Mouse (Mus musculus): ENCODE data around the gene Gm6401. TPM values are rescaled to one million over a fixed set of nuclear protein-coding genes. Genes with fewer than 3 reads are reported as not detected.
"Not testable (repeated sequence)": the region's sequence is repeated elsewhere in the genome, so short reads cannot be mapped to it uniquely, and the experiment has no call there.

The Gm6401 gene
- not detected for polyA plus RNA-seq (2012; fragmentation: generic; extraction: Trizol)

DNA sequence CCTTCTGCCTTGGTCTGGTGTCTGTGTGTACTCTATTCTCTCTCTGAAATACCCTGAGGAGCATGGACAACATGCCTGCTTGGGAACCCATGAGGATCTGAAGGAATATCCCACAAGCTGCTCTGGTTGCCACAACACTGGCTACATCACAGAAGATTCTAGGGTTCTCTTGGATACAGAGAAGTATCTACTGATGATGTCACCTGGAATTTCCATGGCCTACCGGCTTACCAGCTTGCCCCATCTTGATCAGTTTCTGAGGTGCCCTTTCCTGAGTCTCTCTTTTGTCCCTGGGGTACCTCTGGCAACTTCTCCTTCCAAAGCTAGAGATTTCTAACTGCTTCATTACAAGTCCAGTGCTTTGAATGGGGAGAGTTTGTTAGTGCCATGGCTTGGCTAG is at the start of gene Gm6401:
Gene Gm6401, minus strand, starts transcription at position 101 of the 400 bp plus-strand sequence.
- H3K4me3 ChIP-seq; H3ac ChIP-seq (ENCODE audit: control insufficient read depth, insufficient read length); H3K36me3 ChIP-seq (ENCODE audit: control insufficient read depth, insufficient read depth); H3K79me2 ChIP-seq (ENCODE audit: control insufficient read depth, insufficient read depth); H3K27me3 ChIP-seq (ENCODE audit: control insufficient read depth, insufficient read depth, insufficient read length); H3K4me2 ChIP-seq (ENCODE audit: low read depth): not testable (repeated sequence)

DNA sequence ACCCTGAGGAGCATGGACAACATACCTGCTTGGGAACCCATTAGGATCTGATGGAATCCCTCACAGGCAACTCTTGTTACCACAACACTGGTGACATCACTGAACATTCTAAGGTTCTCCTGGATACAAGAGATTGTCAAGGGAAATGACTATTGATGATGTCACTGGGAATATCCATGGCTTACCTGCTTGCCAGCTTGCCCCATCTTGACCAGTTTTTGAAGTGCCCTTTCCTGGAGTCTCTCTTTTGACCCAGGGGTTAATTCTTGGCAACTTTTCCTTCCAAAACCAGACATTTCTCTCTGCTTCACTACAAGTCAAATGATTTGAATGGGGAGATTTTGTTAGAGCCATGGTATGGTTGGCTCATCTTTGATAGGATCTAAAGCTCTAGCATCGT is 15.5 kb upstream of the Gm6401 start, which contains the start of gene Gm3543:
Gene Gm3543, minus strand, starts transcription at position 101 of the 400 bp plus-strand sequence.
- H3K27me3 ChIP-seq (ENCODE audit: control insufficient read depth, insufficient read depth, insufficient read length); H3K79me2 ChIP-seq (ENCODE audit: control insufficient read depth, insufficient read depth); H3ac ChIP-seq (ENCODE audit: control insufficient read depth, insufficient read length); H3K4me3 ChIP-seq; H3K4me2 ChIP-seq (ENCODE audit: low read depth); H3K36me3 ChIP-seq (ENCODE audit: control insufficient read depth, insufficient read depth): not testable (repeated sequence)

DNA sequence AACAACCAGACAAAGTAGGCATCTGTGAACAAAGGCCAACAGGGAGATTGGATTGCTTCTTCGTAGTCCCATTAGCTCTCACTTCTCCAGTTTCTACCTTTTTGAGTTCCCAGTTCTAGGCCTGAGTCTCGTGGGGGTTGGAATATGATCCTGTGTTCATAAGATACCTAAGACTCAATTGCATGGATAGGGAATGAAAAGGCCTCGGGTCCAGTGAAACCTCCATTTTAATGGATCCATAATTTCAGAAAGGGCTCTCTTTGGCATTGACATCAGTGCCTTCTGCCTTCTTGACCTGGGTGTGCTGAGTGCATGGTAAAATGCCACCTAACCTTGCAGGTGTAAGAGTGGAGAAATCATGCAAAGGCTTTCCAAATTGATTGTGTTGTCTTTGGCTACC is 869 bp upstream of the Gm6401 start:
- H3K27me3 ChIP-seq (ENCODE audit: control insufficient read depth, insufficient read depth, insufficient read length); H3K4me2 ChIP-seq (ENCODE audit: low read depth); H3ac ChIP-seq (ENCODE audit: control insufficient read depth, insufficient read length); H3K4me3 ChIP-seq; H3K79me2 ChIP-seq (ENCODE audit: control insufficient read depth, insufficient read depth); H3K36me3 ChIP-seq (ENCODE audit: control insufficient read depth, insufficient read depth): not testable (repeated sequence)

GRCm38 (mm10) chr14:41964095-41964494 is 3.6 kb downstream of the Gm6401 start:
- not testable (repeated sequence) for H3K79me2 ChIP-seq (ENCODE audit: control insufficient read depth, insufficient read depth); H3K27me3 ChIP-seq (ENCODE audit: control insufficient read depth, insufficient read depth, insufficient read length); H3K4me2 ChIP-seq (ENCODE audit: low read depth); H3K36me3 ChIP-seq (ENCODE audit: control insufficient read depth, insufficient read depth); H3K4me3 ChIP-seq; H3ac ChIP-seq (ENCODE audit: control insufficient read depth, insufficient read length)

GRCm38 (mm10) chr14:41943695-41944094 is 24.0 kb downstream of the Gm6401 start, which contains the start of gene 1700024B05Rik:
1700024B05Rik (plus strand) TSS chr14:41943995.
- H3K79me2 ChIP-seq (ENCODE audit: control insufficient read depth, insufficient read depth); H3K36me3 ChIP-seq (ENCODE audit: control insufficient read depth, insufficient read depth); H3K4me2 ChIP-seq (ENCODE audit: low read depth); H3K27me3 ChIP-seq (ENCODE audit: control insufficient read depth, insufficient read depth, insufficient read length); H3ac ChIP-seq (ENCODE audit: control insufficient read depth, insufficient read length); H3K4me3 ChIP-seq: not testable (repeated sequence)

GRCm38 (mm10) chr14:41924649-41925048 is 43.1 kb downstream of the Gm6401 start, which contains the start of gene 1700049E17Rik1:
1700049E17Rik1 (plus strand) TSS chr14:41924949.
- H3ac ChIP-seq (ENCODE audit: control insufficient read depth, insufficient read length); H3K27me3 ChIP-seq (ENCODE audit: control insufficient read depth, insufficient read depth, insufficient read length); H3K79me2 ChIP-seq (ENCODE audit: control insufficient read depth, insufficient read depth); H3K4me2 ChIP-seq (ENCODE audit: low read depth); H3K36me3 ChIP-seq (ENCODE audit: control insufficient read depth, insufficient read depth); H3K4me3 ChIP-seq: not testable (repeated sequence)

Other genes with a start within 250 kb of the Gm6401 start
- not detected for gene Gm7929, start 217.3 kb downstream of the Gm6401 start, polyA plus RNA-seq (2012; fragmentation: generic; extraction: Trizol)
- gene Gm47189, start 195.5 kb downstream of the Gm6401 start, polyA plus RNA-seq (2012; fragmentation: generic; extraction: Trizol) = not detected
- gene Gm7980, start 60.6 kb downstream of the Gm6401 start, polyA plus RNA-seq (2012; fragmentation: generic; extraction: Trizol) = not detected
- gene 1700049E17Rik1, start 43.0 kb downstream of the Gm6401 start, polyA plus RNA-seq (2012; fragmentation: generic; extraction: Trizol) = not detected
- gene 1700024B05Rik, start 23.9 kb downstream of the Gm6401 start, polyA plus RNA-seq (2012; fragmentation: generic; extraction: Trizol) = not detected
- gene Gm3543, start 15.4 kb upstream of the Gm6401 start, polyA plus RNA-seq (2012; fragmentation: generic; extraction: Trizol) = not detected
- gene Gm7951, start 149.4 kb upstream of the Gm6401 start, polyA plus RNA-seq (2012; fragmentation: generic; extraction: Trizol) = not detected
- gene Gm17027, start 194.7 kb upstream of the Gm6401 start, polyA plus RNA-seq (2012; fragmentation: generic; extraction: Trizol) = not detected
- not detected for gene Gm3573, start 222.9 kb upstream of the Gm6401 start, polyA plus RNA-seq (2012; fragmentation: generic; extraction: Trizol)